Mouse (Mus musculus) spleen, postnatal 10 days (tissue): ENCODE measurements around the gene Fars2.

Experiments
- DNase-seq, 2 experiments: peaks; one replicate each; pipeline ENCODE4 v3.0.0; 2021 to 2022; ENCODE audit warnings: low spot score in 2 of 2

Fars2 gene

DNA sequence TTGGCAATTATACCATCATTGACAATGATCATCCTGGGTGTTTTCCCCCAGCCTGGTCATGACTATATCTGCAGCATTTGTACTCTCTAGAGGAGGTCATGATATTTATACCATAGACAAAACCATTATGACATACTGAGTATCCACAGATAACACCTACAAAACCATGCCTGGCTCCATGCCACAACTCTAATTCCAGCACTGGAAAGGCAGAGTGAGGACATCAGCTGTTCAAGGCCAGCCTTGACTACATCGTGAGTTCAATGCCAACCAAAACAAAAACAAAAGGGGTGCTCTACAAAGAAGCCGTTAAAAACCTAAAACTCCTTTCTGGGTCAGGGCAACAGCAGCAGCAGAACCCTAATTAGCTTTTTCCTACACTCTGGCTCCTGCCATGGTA lies 392.9 kb downstream of the Fars2 start:
- no peak for DNase-seq

DNA sequence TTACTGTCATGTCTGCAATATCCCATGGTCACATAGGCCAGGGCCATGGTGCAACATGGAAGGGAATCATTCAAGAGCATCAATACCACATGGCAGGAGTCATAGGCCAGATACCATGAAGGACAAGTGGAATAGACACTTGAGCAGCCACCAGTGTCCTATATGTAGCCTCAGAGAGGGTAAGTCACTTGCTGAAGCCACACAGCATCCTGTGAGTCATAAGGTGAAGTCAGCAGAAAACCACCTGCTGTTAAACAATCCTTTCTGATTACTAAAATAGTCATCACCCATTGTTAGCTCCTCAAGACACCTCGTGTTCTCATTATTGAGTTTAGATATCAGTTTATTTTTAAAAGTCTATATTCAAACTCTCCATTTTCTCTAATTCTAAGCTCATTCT lies 395.9 kb downstream of the Fars2 start:
- no peak for DNase-seq

DNA sequence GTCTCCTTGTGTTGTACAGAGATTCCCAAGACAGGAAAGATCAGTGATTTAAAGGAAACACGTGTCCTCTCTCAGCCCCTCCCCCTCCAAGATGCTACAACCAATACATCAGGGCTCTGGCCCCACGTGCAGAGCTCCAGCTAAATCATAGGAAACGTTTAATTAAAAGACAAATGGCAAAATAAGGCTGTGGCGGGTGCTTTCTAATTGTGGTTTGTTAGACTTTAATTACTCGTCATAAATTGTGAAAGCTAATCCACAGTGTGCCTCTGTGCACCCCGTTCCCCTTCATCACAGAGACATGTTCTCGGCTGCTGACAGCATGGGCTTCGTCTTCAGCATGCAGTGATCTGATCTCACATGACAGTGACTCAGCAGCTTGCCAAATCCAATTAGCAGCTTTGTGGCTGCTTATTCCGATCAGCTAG lies 400.9 kb downstream of the Fars2 start:
- no peak for DNase-seq

DNA sequence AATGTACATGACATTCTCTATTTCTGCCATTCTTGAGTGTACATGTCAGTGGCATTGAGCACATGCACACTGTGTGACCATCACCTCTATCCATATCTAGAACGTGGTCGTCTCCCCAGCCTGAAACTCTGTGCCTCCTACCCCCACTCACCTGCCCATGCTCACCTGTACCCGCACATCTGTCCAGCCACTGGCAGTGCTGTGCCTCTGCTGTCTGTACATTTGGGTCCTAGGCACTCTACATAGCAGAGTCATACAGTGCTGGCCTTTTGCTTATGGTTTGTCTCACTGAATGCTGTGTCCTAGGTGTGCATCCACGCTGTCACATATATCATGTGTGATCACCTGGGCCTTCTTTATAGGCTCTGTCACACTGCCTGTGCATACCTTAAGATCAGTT lies 410.5 kb downstream of the Fars2 start:
- DNase-seq, result no peak

DNA sequence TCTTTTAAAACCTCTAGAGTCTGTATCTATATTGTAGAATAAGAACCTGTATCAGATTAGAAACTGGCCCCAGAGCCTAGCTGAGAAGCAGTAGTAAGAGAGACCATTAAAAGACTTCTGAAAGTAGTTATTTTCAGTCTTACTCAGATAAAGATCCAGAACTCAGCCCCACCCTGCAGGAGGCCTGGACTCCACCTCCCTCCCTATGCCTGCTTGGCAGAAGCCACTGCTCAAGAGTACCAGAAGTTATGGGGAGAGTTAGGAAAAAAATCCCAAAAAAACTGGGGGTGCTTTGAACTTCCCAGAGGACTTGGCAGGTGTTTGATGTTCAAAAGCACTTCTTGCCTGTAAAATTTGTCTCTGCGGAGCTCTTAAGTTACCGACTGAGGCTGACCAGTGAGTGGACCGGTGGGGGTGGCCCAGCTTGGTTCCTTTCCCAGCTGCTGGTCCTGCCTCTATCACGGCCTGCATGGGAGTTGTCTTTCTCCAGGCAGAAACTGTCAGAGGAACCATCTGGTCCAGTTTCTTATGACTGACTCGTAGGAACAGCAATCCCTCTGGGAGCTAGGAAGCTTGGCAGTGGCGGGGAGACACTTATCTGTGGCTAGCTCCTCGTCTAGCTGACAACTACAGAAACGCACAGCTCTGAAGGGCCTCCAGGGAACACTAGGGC lies 411.1 kb downstream of the Fars2 start:
- no peak for DNase-seq

DNA sequence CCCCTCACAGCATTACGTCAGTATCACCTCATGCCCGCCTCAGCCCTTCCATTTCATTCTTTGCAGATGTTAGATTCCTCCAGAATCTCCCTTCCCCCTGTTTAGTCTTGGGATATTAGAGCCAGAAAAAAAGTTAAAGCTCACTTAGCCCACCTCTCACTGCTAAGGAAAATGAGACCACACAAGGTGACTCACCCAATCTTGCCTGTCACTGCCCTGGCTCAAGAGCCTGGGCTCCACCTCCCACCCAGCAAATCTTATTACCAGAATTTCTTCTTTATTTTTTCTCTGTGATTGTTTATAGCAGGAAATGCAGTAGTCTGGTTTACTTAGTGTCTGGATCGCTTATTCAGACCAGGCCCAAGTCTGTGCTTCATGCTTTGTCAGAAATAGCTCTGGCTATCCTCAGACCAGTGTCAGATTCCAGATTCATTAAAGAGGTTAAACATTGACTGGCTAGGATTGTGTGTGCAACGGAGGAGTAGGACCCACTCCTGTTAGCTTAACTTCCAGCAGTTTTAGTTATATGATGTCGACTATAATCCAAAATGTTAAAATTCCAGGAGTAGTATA lies 412.3 kb downstream of the Fars2 start:
- DNase-seq, result no peak

DNA sequence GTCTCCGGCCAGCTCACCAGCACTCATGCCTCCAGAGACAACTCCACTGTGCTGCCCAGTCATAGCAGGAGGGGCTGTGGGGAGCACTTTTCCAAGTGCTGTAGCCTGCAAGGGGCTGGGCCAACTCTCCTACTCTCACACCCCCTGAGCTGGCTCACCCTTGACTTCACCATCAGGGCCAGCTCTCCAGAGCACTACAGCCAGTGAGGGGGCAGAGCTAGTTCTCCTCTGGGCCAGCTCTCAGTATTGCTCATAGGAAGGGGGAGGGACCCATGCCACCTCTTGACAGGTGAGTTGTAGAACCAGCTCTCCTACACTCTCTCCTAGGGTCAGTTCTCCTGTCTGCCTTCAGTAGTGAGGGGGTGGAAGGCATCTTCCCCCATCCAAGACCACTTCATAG lies 413.6 kb downstream of the Fars2 start:
- DNase-seq, result no peak

DNA sequence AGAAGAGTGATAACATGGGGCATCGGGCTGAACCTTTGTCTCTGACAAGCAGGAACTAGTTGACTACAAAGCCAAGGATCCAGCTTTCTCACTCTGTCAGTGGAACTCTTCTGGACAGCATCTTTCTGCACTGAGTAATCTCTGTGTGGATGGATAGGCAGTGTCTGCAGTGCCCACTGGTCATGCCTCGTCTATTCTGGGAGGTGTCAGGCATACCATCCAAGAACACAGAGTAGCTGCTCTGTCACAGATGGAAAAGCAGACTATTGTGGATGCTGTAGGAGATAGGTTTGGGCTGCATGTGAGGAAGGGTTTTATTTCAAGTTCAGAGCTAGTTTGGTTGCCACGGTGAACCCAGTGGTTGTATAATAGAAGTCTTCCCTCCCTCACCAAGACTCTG lies 414.7 kb downstream of the Fars2 start:
- DNase-seq, result no peak

DNA sequence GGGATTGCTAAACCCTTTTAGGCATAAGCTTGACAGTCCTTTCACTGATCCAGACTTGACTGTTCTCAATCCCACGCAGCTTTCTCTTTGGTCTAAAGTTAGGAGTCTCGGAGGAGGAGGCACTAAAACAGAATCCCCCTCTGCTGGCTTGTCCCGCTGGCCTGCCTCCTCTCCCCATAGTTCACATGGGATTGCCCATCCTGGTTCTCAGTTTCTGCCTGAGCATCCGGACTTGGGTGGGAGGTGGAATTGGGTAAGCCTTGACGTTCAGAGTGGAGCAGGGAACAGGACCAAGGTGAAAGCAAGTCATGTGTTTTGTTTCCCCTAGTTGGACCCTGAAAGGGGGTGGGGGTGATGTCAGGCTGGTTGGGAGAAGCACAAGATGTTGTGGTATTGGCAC lies 415.9 kb downstream of the Fars2 start:
- no peak for DNase-seq

DNA sequence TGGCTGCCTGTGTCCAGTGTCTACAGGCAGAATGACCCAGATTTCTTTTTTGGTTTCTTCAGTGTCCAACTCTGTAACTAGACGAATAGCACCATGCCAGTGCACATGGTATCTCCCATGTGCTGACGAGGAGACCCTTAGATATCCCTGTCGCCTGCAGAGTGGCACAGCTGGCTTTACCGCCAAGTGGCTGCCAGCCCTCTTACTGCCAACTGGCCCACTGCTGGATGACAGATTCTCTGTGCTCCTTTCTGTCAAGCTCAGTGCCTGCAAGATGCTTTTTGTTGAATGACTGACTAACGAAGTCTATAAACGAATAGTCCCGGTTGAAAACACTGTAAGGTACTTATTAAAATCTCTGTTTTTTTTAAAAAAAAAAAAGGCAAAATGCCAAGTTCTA lies 416.3 kb downstream of the Fars2 start:
- DNase-seq, result no peak

DNA sequence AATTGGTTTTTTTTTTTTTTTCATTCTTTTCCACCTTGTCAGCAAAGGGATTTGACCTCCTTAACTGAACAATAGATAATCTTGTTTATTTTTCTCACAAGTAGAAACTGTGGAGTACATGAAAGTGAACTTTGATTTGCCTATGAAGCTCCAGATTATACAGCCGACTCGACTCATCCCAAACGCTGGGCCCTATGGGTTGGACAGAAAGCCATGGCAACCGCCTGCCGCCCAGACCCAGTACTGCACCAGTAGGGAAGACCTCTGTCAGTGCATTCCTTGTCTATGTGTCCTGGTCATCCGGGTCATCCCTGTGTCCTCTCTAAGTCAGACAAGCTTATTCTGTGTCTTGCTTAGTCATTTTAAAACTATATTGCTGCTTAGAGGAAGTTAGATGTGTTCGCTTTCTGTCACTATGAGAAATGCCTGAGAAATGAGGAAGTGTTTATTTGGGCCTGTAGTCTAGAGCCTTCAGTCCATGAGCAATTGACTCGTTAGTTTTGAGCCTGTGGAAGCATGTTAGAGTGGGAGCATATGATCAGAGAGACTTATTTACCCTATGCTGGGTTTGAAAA lies 416.8 kb downstream of the Fars2 start:
- no peak for DNase-seq

DNA sequence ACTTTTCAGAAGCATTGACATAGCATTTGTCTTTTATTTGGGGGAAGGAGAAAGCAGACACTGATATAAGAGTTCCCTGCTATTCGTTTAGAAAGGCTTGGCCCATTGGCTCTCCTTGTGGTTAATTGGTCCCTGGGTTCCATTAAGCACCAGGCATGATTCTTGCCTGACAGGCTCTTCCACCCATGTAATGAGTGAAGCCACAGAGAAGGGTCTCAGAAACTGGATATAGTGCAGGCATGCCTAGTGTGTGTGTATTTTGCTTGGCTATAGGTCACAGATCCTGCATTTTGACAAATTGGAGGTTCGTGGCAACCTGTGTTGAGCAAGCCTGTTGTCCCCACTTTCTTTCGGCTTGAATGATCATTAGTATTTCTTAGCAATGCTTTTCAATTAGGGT lies 420.4 kb downstream of the Fars2 start:
- no peak for DNase-seq

DNA sequence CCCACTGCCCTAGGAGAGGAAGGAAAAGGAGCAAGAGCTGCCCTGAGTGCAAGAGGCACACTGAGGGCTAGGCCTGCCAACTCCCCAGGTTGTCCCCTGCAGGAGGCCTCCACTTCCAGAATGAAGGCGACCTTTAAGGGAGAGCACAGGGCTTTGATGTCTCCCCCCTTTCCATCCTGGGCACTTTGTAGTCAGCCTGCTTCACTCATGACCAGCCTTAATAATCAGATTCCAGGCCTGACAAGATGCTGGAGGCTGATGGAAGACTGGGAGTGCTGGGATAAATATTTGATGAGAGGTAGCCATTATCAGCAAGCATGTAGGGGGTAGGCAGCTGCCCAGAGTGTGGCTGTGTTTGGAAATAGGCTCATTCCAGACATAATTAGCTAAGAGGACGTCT lies 421.2 kb downstream of the Fars2 start:
- DNase-seq, result no peak

DNA sequence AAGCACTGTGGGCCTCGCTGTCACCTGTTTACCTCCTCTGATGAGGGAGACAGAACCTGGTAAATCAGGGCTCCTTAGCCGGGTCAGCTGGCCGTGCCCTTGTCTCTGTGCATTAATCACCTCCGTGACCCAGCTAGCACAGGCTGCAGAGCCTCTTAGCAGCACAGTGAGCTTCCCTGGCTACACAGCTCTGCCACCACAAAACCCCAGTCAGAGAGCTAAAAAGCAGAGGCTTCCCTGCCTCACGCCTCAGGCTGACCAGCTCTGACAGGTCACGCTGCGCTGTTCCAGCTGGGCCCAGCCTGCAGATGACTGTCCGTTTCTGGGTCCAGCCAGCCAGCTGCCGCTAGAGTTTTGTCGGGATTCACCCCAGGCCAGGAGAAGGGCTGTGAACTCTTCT lies 423.0 kb downstream of the Fars2 start:
- no peak for DNase-seq

DNA sequence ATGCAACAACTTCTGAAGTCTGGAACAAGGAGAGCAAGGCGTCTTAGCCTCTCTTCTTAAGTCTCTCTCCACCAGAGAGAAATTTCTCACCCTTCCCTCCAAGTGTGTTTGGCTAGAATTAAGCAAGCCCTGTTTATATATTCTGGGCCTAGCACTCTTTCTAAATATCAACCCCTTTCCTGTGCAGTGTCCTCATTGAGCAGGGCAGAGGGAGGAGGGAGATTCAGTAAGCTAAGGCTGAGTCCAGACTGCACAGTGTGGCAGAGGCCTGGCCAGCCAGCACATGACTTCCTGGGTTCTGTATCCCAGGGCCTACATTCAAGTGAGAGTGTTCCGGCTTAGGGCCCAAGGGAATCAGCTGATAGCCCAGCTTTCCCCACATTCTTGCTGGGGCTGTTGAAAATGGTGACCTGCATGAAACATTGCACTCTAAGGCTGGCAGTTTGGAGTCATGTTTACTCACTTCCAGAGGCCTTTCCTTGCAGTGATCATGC lies 424.1 kb downstream of the Fars2 start:
- DNase-seq, result no peak

DNA sequence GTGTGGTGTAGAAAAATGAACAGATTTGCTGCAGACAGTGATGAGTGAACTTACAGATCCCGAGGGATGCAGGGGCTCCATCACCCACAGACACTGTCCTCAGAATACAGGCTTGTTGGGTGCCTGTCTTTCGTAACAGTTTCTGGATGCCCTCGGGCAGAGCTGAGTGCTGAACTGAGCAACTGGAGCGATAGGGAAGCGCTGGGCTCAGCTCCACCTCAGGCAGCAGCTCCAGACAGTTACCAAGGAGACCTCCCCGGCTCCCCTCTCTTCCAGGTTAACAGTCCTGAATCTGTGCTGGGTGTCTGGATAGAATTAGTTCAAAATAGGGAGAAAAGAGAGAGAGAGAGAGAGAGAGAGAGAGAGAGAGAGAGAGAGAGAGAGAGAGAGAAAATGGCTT lies 433.5 kb downstream of the Fars2 start:
- no peak for DNase-seq

DNA sequence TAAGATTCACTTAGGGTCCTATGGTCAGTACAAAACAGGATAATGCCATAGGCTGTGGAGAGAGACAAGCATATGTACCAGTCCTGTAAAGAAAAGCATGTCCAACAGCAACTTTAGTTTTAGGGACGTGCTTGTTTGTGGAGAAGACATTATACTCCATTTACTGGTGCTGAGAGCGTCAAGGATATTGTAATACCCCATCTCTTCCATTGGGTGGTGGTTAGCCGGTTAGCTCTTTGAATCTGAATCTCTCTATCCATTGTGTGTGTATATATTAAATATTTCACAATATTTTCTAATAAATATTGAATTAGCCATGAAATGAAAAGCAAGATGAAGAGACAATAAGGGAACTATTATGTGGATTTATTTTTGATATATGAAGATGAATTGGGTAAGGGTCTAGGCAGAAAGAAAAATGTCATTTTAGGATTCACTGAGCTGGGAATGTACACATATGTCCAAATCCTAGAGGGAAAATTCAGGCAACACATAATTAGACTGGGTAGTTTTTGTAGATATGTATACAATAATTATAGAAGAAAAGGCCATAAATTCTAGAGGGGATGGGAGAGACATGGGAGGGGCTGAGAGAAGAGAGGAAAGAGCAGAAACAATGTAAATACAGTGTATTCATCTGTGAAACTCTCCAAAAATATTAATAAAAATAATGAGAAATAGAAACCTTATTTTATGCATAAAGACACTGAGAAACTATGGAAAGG lies 435.5 kb downstream of the Fars2 start:
- DNase-seq, result no peak

DNA sequence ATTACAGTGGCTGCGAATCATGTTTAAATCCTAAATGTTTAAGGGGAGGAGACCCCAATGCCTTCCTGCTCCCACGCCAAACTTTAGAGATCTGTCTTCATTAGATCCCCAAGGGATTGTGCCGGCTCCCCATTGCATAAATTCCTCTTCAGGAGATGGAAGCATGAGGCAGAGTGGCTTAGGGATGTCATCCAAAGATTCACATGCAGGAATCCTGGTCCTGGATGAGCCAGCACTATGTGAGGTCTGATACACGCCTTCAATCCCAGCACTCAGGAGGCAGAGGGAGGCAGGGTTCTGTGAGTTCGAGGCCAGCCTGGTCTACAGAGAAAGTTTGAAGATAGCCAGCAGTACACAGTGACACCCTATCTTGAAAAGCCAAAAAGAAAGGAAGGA lies 436.0 kb downstream of the Fars2 start:
- DNase-seq, result no peak

DNA sequence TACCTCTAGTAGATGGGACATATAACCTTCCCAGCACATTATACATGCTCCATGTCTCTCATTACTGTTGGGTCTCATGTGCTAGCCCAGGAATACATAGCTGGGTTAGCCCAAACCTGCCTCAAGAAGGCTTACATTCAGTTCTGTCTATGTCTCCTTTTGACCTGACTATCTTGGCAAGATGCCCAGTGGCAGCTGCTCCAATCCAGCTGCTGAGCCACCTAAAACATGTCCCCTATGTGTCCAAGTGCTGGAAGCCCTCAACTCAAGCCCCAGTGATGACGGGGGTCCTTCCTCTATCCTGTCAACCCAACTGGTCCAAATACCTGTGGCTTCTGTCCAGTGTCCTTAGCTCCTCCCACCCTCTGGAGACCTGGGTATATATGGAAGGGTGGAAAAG lies 437.5 kb downstream of the Fars2 start:
- no peak for DNase-seq

DNA sequence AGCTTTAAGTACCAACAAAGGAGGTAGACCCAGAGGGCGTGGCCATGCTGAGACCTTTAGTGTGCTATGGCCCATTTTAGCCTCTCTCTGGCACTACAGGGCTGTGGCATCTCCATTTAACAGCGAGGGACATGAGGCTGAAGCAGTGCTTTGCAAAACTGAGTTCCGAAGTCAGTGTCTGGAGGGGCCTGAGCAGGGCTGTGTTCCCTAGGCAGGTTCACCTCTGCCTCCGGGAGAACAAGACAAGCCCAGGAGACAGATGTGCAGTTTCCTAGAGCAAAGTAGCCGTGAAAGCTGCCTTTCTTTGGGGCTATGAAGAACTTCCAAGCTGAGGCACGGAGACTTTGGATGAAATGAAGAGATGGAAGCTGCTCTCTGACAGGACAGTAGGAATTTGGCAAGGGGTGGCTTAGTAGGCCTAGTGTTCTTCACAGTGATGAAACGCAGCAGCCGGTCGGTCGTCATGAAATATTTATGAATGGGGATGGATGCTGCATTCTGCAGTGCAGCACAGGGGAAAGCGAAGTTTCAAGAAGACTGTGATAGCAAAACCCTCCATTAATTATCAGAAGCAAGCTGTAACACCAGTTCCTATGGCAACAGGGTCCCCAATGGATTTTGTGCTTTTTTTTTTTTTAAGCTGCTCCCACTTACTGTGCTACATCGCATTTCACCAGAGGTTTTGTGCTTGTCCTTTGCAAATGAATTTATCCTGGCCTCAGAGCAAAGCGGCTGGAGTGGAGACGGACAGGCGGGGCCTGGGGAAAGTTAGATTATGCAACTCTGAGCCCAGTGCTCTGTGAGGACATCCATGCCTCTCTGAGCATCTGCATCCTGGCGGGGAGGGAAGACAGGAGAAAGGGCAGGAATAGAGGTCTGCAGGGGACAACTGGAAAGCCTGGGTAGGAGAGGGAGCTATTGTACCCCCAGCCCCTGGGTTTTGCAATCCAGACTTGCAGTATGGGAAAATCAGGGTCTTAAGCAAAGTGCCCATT lies 445.5 kb downstream of the Fars2 start:
- no peak for DNase-seq

DNA sequence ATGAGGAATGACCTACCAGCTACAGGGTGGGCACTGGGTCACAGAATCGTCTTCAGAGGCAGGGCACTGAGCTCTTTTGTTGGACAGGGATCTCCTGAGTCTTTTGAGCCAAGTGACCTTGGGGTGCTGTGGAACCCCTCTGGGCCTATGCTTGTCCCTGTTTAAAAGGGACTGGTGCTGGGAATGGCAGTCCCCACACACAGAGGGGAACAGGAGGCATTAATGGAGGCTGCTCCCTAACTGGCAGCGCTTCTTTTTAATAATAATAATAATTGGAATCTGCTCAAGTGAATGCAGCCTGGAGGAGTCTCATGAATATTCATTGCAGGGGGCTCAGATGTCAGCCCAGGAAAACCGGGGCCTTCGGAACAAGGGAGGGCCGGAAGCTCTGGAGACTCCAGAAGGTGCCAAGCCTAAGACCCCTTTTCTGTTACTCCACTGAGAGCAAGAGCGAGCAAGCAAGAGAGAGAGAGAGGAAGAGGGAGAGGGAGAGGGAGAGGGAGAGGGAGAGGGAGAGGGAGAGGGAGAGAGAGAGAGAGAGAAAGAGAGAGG lies 447.6 kb downstream of the Fars2 start:
- no peak for DNase-seq
